Mouse (Mus musculus) cerebellum, adult 9-10 months (tissue): ENCODE data around the gene Tcfl5.

Experiments used
- DNase-seq: peaks from one replicate; pipeline ENCODE4 v3.0.0; 2022

Gene Tcfl5

GRCm38 (mm10) chr2:180642555-180643260 is at the start of gene Tcfl5:
TSS of gene Tcfl5 (minus strand) at chr2:180642708.
- no peak for DNase-seq

- DNase-seq = no peak
Observed at GRCm38 (mm10) chr2:180689841-180690240, 47.3 kb upstream of the Tcfl5 start.

- DNase-seq = no peak
Observed at GRCm38 (mm10) chr2:180684031-180684430, 41.5 kb upstream of the Tcfl5 start.

GRCm38 (mm10) chr2:180683524-180683923 is 41.0 kb upstream of the Tcfl5 start:
- no peak for DNase-seq

- DNase-seq = no peak
Observed at GRCm38 (mm10) chr2:180681225-180681624, 38.7 kb upstream of the Tcfl5 start.

GRCm38 (mm10) chr2:180678609-180679140 is 36.2 kb upstream of the Tcfl5 start:
- DNase-seq = peak; percentile 74

- no peak for DNase-seq
Observed at GRCm38 (mm10) chr2:180676706-180677105, 34.2 kb upstream of the Tcfl5 start.

GRCm38 (mm10) chr2:180662008-180662407 is 19.5 kb upstream of the Tcfl5 start:
- DNase-seq = no peak

- DNase-seq = no peak
Observed at GRCm38 (mm10) chr2:180660521-180660920, 18.0 kb upstream of the Tcfl5 start.

- peak; percentile 30 for DNase-seq
Observed at GRCm38 (mm10) chr2:180659353-180660150, 17.0 kb upstream of the Tcfl5 start.

- DNase-seq = no peak
Observed at GRCm38 (mm10) chr2:180658381-180658780, 15.9 kb upstream of the Tcfl5 start.

- DNase-seq = peak; percentile 72
Observed at GRCm38 (mm10) chr2:180657394-180658013, 15.0 kb upstream of the Tcfl5 start.

- DNase-seq = no peak
Observed at GRCm38 (mm10) chr2:180655150-180655549, 12.6 kb upstream of the Tcfl5 start.

GRCm38 (mm10) chr2:180654666-180655065 is 12.2 kb upstream of the Tcfl5 start:
- DNase-seq = no peak

GRCm38 (mm10) chr2:180646841-180647240 is 4.3 kb upstream of the Tcfl5 start:
- DNase-seq = no peak

- DNase-seq = no peak
Observed at GRCm38 (mm10) chr2:180643626-180644025, 1.1 kb upstream of the Tcfl5 start.

GRCm38 (mm10) chr2:180641576-180642554 is 643 bp downstream of the Tcfl5 start:
- DNase-seq = no peak

GRCm38 (mm10) chr2:180611882-180612281 is 30.6 kb downstream of the Tcfl5 start:
- DNase-seq = no peak

- no peak for DNase-seq
Observed at GRCm38 (mm10) chr2:180610283-180610682, 32.2 kb downstream of the Tcfl5 start.

- no peak for DNase-seq
Observed at GRCm38 (mm10) chr2:180604781-180605180, 37.7 kb downstream of the Tcfl5 start.

GRCm38 (mm10) chr2:180600569-180601021 is 41.9 kb downstream of the Tcfl5 start:
- peak; percentile 75 for DNase-seq

- no peak for DNase-seq
Observed at GRCm38 (mm10) chr2:180598157-180598705, 44.3 kb downstream of the Tcfl5 start.
